Mouse (Mus musculus) retina, postnatal 7 days (tissue): ENCODE data around the gene Platr17.

Experiments used
- DNase-seq: peaks from one replicate; pipeline ENCODE4 v3.0.0-alpha.2; 2012; ENCODE audit warnings: low read depth, low spot score

Gene Platr17

GRCm38 (mm10) chr17:33919351-33920281 lies 14.7 kb downstream of the Platr17 start:
- no peak for DNase-seq

DNA sequence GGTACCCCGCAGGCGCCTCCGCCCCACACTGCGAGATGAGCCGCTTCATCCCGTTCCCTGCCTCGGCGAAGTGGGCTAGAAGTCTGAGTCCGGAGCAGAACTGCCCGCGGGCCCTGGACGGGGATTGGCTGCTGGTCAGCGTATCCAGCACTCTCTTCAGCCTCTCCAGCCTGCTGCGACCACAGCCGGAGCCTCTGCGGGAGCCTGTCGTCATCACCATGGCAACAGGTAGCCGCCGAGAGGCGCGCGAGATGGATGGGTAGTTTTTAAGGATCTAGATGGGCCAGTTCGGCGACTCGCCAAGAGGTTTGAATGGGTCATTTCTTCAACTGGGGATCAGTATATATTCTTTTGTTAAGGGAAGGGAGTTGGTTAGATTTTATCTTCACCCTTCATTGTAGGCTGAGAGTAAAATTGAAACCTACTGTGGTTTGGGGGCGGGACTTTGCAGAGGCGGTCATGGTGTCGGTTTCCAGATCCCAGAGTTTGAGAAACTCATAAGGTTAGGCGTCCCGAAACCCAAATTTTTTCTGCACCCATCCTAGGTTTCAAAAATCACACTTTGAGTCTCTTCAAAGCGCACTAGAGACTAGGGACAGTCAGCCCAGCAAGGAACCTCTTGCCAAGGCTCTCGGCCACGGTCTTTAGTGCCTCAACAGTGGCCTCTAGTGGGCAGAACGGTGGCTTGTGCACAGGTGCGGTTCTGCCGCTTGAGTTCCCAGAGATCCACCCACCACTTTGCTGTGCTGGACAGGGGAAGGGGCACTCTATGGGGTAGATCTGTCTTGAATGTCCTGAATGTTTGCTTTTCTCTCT lies 15.6 kb downstream of the Platr17 start:
- no peak for DNase-seq

DNA sequence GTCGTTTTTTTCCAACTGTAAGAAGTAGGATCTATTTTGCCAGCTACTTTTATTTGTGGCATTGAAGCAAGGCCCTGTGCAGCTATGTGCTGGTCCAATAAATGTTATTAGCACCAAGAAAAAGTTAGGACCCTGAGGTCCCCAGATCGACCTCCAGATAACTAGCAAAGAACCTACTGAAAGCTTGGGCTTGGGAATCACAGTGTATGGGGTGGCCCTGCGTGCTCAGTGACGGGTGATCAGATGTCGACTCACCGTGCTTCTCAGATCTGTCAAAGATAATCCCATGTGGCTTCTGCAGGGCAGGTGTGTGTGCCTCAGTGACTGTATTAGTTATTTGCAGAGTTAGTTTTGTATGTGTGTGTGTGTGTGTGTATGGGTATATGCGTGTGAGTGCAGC lies 16.4 kb downstream of the Platr17 start:
- DNase-seq, result no peak

DNA sequence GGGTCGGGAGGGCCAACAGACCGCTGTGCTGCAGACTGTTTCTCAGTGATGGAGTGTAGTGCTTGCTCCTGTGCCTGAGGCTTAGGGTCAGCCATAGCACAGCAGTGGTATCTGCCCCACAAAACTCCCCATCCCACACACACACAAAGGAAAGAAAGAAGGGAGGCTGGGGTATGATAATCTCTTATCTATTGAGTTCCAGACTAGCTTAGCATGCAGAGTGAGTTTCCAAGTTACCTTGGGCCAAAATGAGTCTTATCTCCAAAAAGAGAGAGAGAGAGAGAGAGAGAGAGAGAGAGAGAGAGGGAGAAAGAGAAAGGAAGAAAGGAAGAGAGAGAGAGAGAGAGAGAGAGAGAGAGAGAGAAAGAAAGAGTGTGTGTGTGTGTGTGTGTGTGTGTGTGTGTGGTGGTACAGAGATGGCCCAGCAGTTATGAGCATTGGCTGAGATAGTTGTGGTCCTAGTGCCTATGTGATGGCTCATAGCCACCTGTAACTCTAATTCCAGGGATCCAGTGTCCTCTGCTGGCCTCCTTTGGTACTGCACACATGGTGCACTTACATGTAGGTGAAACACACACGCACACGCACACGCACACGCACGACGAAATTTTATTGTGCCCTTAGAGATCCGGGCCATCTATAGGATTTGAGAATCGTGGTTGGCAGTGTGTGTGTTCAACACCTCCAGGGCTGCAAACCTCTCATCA lies 19.8 kb downstream of the Platr17 start:
- no peak for DNase-seq

DNA sequence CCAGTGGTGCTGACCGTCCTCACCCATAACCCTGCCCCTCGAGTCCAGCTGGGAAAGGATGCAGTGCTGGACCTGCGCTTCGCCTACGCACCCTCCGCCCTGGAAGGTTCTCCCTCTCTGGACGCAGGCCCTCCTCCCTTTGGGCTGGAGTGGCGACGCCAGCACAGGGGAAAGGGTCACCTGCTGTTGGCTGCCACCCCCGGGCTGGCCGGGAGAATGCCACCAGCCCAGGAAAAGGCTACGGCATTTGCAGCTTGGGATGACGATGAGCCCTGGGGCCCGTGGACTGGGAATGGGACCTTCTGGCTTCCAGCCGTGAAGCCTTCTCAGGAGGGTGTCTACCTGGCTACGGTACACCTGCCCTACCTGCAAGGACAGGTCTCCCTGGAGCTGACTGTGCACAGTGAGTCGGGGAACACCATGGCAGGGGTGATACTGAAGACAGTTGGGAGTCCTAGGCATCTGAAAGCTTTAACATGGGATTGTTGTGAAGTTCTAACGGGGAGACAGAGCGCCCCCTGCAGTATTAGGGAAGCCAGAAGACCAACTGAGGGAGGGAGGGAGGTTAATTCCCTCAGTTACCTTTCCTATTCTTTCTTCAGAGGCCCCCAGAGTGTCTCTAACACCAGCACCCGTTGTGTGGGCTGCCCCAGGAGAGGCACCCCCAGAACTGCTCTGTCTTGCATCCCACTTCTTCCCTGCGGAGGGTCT lies 20.6 kb downstream of the Platr17 start:
- DNase-seq, result no peak

GRCm38 (mm10) chr17:33926207-33926932 lies 21.4 kb downstream of the Platr17 start:
- DNase-seq, result no peak

DNA sequence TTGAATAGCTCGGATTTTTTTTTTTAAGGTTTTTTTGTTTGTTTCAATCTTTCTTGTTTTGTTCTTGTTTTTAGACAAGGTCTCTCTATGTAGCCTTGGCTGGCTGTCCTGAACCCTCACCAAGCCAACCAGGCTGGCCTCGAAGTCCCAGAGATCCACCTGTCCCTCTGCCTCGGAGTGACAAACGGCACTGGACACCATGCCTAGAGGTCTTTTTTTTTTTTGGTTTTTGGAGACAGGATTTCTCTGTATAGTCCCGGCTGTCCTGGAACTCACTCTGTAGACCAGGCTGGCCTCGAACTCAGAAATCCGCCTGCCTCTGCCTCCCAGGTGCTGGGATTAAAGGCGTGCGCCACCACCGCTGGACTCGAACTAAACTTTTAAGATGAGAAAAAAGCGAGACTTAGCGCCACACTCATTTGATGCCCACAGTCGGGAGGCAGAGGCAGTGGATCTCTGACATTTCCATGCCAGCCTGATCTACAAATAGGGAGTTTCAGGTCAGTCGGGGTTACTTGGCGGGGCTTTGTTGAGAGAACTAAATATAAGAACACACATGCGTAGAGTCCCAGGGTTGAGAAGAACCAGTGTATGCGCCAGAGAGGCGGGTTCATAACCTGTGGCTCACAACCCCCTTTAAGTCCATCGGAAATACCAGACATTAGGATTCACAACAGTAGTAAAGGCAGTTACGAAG lies 23.5 kb downstream of the Platr17 start:
- DNase-seq, result no peak

- peak; percentile 91 for DNase-seq
Observed at GRCm38 (mm10) chr17:33929371-33930279, 24.7 kb downstream of the Platr17 start, which contains the start of gene Rgl2. Rgl2 (plus strand) TSS chr17:33929543.

- no peak for DNase-seq
Observed at GRCm38 (mm10) chr17:33930280-33931158, 25.6 kb downstream of the Platr17 start.

DNA sequence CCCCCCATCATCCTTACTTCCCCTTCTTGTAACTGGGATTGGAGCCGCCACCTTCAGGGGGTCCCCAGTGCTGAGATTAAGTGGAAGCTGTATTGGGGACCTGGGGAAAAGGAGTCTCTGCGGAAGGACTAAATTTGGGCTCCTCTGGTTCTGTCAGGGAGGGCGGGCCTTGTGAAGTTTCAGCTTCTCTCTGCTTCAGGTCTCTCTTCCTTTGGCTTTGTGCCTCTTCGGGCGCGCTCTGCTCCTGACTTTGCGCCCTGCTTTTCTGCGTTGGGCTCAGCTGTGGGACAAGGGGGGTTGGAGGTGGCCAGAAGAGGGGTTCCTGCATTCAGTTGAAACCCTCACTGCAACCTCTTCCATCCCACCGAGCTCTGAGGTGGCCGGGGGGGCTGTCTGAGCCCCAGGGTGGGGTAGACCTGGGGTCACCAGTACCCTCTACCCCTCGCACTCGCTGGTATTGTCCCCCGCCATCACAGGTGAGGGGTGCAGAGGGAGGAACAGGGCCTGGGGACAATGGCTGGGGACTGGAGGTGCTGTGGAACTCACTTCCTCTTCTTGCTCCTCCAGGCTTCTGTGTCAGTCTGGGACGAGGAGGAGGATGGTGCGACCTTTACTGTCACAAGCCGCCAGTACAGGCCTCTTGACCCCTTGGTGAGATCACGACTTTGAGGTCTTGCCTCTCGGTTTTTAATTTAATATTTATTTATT lies 26.4 kb downstream of the Platr17 start:
- no peak for DNase-seq

DNA sequence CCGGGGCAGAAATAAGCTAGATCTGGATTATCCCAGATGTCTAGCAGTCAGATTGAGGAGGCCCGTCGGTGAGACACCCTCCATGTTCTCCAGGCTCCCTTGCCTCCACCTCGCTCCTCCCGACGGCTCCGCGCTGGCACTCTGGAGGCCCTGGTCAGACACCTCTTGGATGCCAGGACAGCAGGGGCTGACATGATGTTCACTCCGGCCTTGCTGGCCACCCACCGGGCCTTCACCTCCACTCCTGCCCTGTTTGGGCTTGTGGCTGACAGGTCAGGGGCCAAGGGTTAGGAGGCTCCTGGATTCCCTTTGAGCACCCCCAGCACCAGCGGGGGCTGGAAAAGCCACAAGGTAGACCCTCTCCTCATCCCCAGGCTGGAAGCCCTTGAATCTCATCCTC lies 27.0 kb downstream of the Platr17 start:
- DNase-seq, result no peak

DNA sequence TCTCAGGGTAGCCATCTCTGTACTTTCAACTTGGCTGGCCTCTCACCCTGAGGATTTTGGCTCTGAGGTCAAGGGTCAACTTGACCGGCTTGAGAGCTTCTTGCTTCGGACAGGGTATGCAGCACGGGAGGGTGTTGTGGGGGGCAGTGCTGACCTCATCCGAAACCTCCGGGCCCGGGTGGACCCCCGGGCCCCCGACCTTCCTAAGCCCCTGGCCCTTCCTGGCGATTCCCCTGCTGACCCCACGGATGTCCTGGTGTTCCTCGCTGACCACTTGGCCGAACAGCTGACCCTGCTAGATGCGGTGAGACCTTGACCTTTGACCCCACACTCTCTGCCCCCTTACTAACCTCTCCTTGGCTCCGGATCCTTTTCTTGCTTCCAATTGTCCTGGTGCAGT lies 27.5 kb downstream of the Platr17 start:
- no peak for DNase-seq

GRCm38 (mm10) chr17:33932970-33933369 lies 28.0 kb downstream of the Platr17 start:
- DNase-seq, result no peak

DNA sequence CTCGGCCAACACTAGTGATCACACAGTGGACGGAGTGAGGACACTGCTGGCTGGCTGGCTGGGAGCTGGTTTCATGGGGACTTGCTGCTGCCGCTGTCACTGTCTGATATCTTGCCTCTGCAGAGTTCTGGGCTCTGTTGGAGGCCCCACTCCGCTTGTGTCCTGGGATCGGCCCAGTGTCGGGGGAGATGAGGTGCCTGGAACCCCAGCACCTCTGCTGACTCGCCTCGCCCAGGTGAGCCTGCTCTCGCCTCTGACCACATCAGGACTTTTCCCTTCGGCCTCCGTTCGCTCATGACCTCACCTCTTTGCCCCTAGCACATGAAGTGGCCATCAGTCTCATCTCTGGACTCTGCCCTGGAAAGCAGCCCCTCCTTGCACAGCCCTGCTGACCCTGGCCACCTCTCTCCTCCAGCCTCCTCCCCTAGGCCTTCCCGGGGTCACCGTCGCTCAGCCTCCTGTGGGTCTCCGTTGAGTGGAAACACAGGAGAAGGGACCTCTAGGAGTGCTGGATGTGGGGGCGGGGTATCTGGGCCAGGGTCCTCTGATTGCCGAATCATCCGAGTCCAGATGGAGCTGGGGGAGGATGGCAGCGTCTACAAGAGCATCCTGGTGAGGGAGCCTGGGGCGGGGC lies 30.6 kb downstream of the Platr17 start:
- no peak for DNase-seq

- DNase-seq, result no peak
Observed at GRCm38 (mm10) chr17:33936993-33937392, 32.1 kb downstream of the Platr17 start.

- DNase-seq, result no peak
Observed at GRCm38 (mm10) chr17:33938783-33939182, 33.8 kb downstream of the Platr17 start.
